Mouse (Mus musculus) stomach, postnatal 0 days (tissue): ENCODE results near the gene Chchd3.

ENCODE experiments used
- CTCF ChIP-seq: IDR thresholded peaks from 2 replicates; pipeline ENCODE4 v1.5.1; 2016; ENCODE audit warnings: antibody characterized with exemption, low read depth, mild to moderate bottlenecking, moderate library complexity
- EP300 ChIP-seq: optimal IDR thresholded peaks from 2 replicates; pipeline ENCODE3; 2016; ENCODE audit warnings: antibody characterized with exemption

GRCm38 (mm10) chr6:32747333-32747732 lies 312.7 kb downstream of the Chchd3 start:
- TF ChIP-seq CTCF (no peak), EP300 (no peak)
